19 mouse cellular contexts compared by ENCODE assay signal in the genomic region with DNA sequence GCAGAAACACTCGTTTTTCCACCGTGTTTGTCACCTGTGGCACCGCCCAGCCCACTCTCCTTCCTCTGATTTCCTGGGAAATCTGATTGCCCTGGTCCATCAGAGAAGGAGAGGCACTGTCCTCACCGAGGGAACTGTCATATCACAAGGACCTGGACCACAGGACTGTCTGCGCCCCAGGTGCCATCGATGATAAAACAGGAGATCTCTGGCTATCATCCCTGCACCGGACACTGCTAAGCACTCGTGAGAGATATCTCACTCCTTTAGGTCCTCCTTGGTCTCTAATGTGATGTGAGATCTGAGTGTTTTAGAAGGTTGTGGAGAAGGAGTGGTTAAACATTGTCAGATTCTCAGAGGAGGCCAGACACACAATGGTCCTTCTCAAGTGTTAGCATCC.
"Had no signal": no experiment of that assay in that cellular context is flagged by ENCODE, and none has a peak within 500 bp of the region (broad histone marks: within the 10 kb centered on the region; RNA-seq: fewer than 3 reads in every experiment).

No protein-coding gene starts in this region.

- H3K4me2 ChIP-seq: liver, embryonic 13.5 days; lung, embryonic 15.5 days; midbrain, embryonic 11.5 days; midbrain, embryonic 13.5 days; midbrain, embryonic 15.5 days; neural tube, embryonic 12.5 days had no signal

- H3K4me3 ChIP-seq: liver, embryonic 13.5 days; lung, embryonic 15.5 days; midbrain, embryonic 13.5 days; midbrain, embryonic 15.5 days; neural tube, embryonic 12.5 days had no signal

- H3K36me3 ChIP-seq: liver, embryonic 13.5 days; lung, embryonic 15.5 days; midbrain, embryonic 15.5 days; neural tube, embryonic 12.5 days had no signal

- H3K4me1 ChIP-seq: lung, embryonic 15.5 days had no signal

- H3K9ac ChIP-seq: liver, embryonic 13.5 days; lung, embryonic 15.5 days; midbrain, embryonic 13.5 days; midbrain, embryonic 15.5 days; neural tube, embryonic 12.5 days had no signal

- ATAC-seq: lung, postnatal 0 days; midbrain, embryonic 13.5 days; midbrain, embryonic 15.5 days had no signal

- H3K27ac ChIP-seq: liver, embryonic 13.5 days; lung, embryonic 15.5 days; macrophage; midbrain, embryonic 13.5 days; midbrain, embryonic 15.5 days; neural tube, embryonic 12.5 days had no signal

- DNase-seq: liver, embryonic 13.5 days; lung, adult 2 months; lung, postnatal 14 days; lung, postnatal 36 days; retina, postnatal 1 day; right cerebral cortex, adult 18-20 months; right cerebral cortex, postnatal 25 days; right cerebral cortex, postnatal 4 days; spleen, adult 18-20 months; thymus, adult 18-20 months; thymus, postnatal 25 days; thymus, postnatal 4 days had no signal

- H3K9me3 ChIP-seq: lung, embryonic 15.5 days; midbrain, embryonic 15.5 days had no signal

- H3K27me3 ChIP-seq: liver, embryonic 13.5 days; lung, embryonic 15.5 days; midbrain, embryonic 13.5 days; midbrain, embryonic 15.5 days had no signal
